Mouse (Mus musculus) myocyte (in vitro differentiated cells): ENCODE data around the gene Hyal5.

Experiments used
- POLR2A ChIP-seq: IDR thresholded peaks from one replicate; pipeline ENCODE4 v1.6.1; 2011; ENCODE audit warnings: low read depth, mild to moderate bottlenecking, control low read depth, moderate library complexity; ENCODE audit not compliant: insufficient read length
- POLR2AphosphoS2 ChIP-seq: IDR thresholded peaks from one replicate; pipeline ENCODE4 v1.6.1; 2011; ENCODE audit warnings: low read depth, control low read depth; ENCODE audit not compliant: insufficient read length

DNA sequence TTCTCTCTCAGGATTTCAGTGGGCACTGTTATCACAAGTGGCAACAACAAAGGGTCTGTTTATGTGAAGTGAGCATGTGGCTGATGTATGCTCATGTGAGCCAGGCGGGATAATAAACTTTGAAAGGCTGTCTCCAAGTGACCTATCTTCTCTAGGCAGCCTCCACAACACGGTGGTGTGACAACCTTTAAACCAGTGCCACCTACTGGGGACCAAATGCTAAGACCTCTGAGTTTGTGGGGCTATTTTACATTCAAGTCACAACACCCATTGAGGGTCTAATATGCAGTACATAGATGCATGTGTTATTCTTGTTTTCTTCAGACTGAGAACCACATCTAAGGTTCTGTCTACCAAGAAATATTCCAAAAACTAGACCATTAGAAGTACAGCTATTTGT, 35.7 kb upstream of the Hyal5 start:
- TF ChIP-seq POLR2AphosphoS2 (no peak), POLR2A (no peak)
